Mouse (Mus musculus) ES-E14 (cell line): ENCODE data around the gene Riok2. TPM values are rescaled to one million over a fixed set of nuclear protein-coding genes. Genes with fewer than 3 reads are reported as not detected.

ENCODE experiments used
- DNase-seq: peaks from one replicate; pipeline ENCODE4 v3.0.0-alpha.2; 2013; ENCODE audit warnings: low read depth, low spot score
- H3K27ac ChIP-seq: 2 replicates; pipeline ENCODE4 v1.5.1; 2012; ENCODE audit warnings: low read depth, mild to moderate bottlenecking, low read length, moderate library complexity, mixed read lengths; ENCODE audit not compliant: poor library complexity, insufficient read depth, severe bottlenecking
- H3K36me3 ChIP-seq: 2 replicates; pipeline ENCODE4 v1.6.1; 2012; ENCODE audit warnings: mild to moderate bottlenecking, low read length, moderate library complexity, mixed read lengths; ENCODE audit not compliant: control insufficient read depth, poor library complexity, insufficient read depth, severe bottlenecking
- H3K4me1 ChIP-seq, 2 experiments: fragments of 150-350 bp in 1 of 2; sonication (generic) in 1 of 2; 2 replicates each; pipeline ENCODE4 v1.6.1; 2012; ENCODE audit warnings: low read length in 2 of 2, mild to moderate bottlenecking in 1 of 2, mixed read lengths in 1 of 2; ENCODE audit not compliant: control insufficient read depth in 2 of 2, insufficient read depth in 2 of 2, poor library complexity in 1 of 2
- H3K4me3 ChIP-seq, 2 experiments: fragments of 150-350 bp in 1 of 2; sonication (generic) in 1 of 2; 2 replicates each; pipeline ENCODE4 v1.5.1; 2012; ENCODE audit warnings: low read length in 2 of 2, low read depth in 1 of 2, mild to moderate bottlenecking in 1 of 2, mixed read lengths in 1 of 2; ENCODE audit not compliant: insufficient read depth in 1 of 2, poor library complexity in 1 of 2, severe bottlenecking in 1 of 2
- H3K9ac ChIP-seq: 2 replicates; pipeline ENCODE4 v1.6.1; 2012; ENCODE audit warnings: low read depth, mild to moderate bottlenecking, low read length, mixed read lengths; ENCODE audit not compliant: poor library complexity, insufficient read depth, severe bottlenecking
- H3K9me3 ChIP-seq: fragments of 150-350 bp; sonication (generic); 2 replicates; pipeline ENCODE4 v1.6.1; 2012; ENCODE audit warnings: low read depth, mild to moderate bottlenecking, low read length; ENCODE audit not compliant: control insufficient read depth, insufficient read depth
- CHD2 ChIP-seq: IDR thresholded peaks from 2 replicates; pipeline ENCODE4 v1.6.1; 2014; ENCODE audit warnings: mild to moderate bottlenecking, low read depth, low read length, inconsistent platforms
- HCFC1 ChIP-seq: IDR thresholded peaks from 2 replicates; pipeline ENCODE4 v1.6.1; 2012; ENCODE audit warnings: low read length, inconsistent platforms, borderline replicate concordance; ENCODE audit not compliant: insufficient read depth
- MAFK ChIP-seq: IDR thresholded peaks from 2 replicates; pipeline ENCODE4 v1.6.1; 2014; ENCODE audit warnings: mild to moderate bottlenecking, low read depth, low read length, inconsistent platforms; ENCODE audit not compliant: insufficient read depth
- ZC3H11A ChIP-seq: IDR thresholded peaks from 2 replicates; pipeline ENCODE4 v1.6.1; 2012; ENCODE audit warnings: low read depth, mild to moderate bottlenecking, inconsistent platforms, low read length, borderline replicate concordance
- ZNF384 ChIP-seq: IDR thresholded peaks from 2 replicates; pipeline ENCODE4 v1.6.1; 2012; ENCODE audit warnings: low read depth, low read length, inconsistent platforms
- in situ Hi-C, 2 experiments: fragments of 600-800 bp; cut with MboI; formaldehyde crosslinking; loops; one replicate each; pipeline ENCODE4 v1.15.1; 2025; ENCODE audit warnings: low sequenced_read_pairs in 2 of 2, inconsistent platforms in 1 of 2; ENCODE audit not compliant: unreplicated experiment in 2 of 2
- total RNA-seq: library from RNA; depleted of rRNA; stranded (reverse); fragments of 300-350 nt; gene quantifications from 2 replicates; pipeline ENCODE4 v1.2.3, GENCODE M21; 2012

Gene Riok2
- total RNA-seq, 1 experiment: 60.6 TPM

DNA sequence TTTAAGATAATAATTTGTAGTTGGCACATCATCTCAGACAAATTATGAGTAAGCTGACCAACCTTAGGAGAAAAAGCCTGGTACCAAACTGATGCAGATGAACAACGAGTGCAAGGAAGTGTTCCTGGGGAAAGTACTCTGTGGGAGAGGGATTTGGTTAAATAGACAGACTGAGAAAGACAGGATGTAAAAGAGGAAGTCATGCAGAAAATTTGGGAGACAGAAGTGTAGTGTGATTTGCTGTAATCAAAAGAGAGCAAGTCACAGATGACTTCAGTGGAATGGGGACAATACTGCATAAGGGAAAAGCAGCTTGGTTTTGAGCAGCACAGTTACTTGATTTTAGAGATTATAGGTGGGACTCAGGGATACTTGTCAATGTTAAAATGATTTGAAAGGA is 22.8 kb downstream of the Riok2 start:
- peaks cover 6% of the 10 kb centered on the region for H3K36me3 ChIP-seq
- no peak overlapping the region for H3K27ac ChIP-seq
- no peaks in the 10 kb centered on the region for H3K9me3 ChIP-seq
- in situ Hi-C loops: loop anchor here in 1 of 2 experiments (5.0 to 10.0 kb wide), 2 partner anchors 168 to 250 kb away; no protein-coding TSS in a partner anchor
- H3K4me3 ChIP-seq: no peak overlapping the region
- H3K9ac ChIP-seq: no peak overlapping the region
- no peak for TF ChIP-seq ZC3H11A
- no peak for TF ChIP-seq CHD2
- TF ChIP-seq HCFC1: no peak
- no peak for TF ChIP-seq MAFK
- no peak for TF ChIP-seq ZNF384
- H3K4me1 ChIP-seq: no peaks in the 10 kb centered on the region
- no peak for DNase-seq

DNA sequence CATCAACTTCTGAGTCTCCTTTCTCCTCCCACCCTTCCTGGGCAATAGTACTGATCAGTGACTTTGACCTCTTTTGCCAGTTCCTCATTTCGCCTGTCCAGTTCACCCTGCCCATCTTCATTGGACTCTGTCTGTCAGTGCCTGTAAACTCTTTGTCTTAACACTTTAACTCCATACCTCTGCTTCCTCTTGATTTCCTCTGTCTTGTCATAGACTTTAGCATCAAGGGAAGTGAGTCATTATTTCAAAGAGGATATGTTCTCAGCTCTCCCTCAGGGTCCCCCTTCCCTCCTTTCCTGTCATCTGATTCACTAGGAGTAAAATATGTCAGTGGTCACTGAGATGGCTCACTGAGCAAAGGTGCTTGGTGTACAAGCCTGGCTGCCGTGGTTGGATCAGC is 24.6 kb downstream of the Riok2 start:
- in situ Hi-C loops: loop anchor here in 1 of 2 experiments (5.0 to 10.0 kb wide), 2 partner anchors 166 to 249 kb away; no protein-coding TSS in a partner anchor
- H3K27ac ChIP-seq: no peak overlapping the region
- no peak for DNase-seq

DNA sequence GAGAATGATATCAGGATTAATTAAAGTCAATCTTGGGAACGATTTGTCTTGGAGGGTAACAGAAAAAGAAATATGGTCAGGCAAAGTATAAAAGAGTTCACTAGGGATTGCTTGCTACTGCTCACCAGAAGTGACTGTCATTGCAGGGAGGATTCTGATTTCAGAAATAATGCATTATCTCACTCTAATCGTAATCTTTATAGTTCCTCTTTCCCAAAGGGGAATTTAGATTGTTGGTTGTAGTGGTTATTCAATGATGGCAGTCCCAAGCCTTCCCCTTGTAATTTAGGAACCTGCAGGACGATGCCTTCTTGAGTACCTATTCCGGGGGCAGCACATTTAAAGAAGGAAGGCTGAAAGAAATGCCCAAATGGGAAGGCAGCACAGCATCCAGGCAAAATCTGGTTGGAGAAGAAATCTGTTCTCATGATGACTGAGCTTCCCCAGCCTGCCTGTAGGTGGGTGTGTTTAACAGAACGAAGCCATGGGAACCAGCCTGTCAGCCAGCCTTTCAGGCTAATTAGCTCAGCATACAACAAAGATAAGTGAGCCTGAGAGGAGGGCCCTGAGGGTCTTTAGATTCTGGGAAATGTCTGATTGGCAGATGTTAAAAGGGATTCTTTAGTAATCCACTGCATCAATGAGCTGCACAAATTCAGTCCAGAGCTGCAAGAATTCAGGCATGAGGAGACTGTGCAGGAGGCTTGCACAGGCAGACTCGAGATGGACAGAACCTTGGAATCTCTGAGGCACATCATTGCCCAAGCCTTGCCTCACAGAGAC is 28.3 kb downstream of the Riok2 start, which contains the start of gene Lix1:
Gene Lix1 (plus strand): TSS at position 451 of the 783 bp plus-strand sequence.
- DNase-seq: peak; percentile 57
- H3K27ac ChIP-seq: no peak within 1 kb of the TSS
- in situ Hi-C loops: no loop called here
- H3K9ac ChIP-seq: no peak within 1 kb of the TSS
- no peaks in the 10 kb centered on the region for H3K36me3 ChIP-seq
- TF ChIP-seq ZC3H11A: peak; percentile 58; the same call in 1 of the 2 replicates
- no peak for TF ChIP-seq CHD2
- no peak for TF ChIP-seq MAFK
- no peak for TF ChIP-seq ZNF384
- no peak for TF ChIP-seq HCFC1
- H3K9me3 ChIP-seq: no peaks in the 10 kb centered on the region
- H3K4me3 ChIP-seq: no peak within 1 kb of the TSS
- H3K4me1 ChIP-seq: peaks cover 0 to 2% of the 10 kb centered on the region in 2 experiments; a peak in 1 of 4 replicates

More for the DNA sequence above, 24.6 kb downstream of the Riok2 start:
- no peak overlapping the region for H3K9ac ChIP-seq
- no peaks in the 10 kb centered on the region for H3K9me3 ChIP-seq
- H3K36me3 ChIP-seq: peaks cover 2% of the 10 kb centered on the region; the same call in 1 of the 2 replicates
- H3K4me1 ChIP-seq: no peaks in the 10 kb centered on the region; a peak in 1 of 4 replicates
- H3K4me3 ChIP-seq: no peak overlapping the region
- TF ChIP-seq CHD2: no peak
- TF ChIP-seq ZC3H11A: no peak
- no peak for TF ChIP-seq MAFK
- no peak for TF ChIP-seq HCFC1
- TF ChIP-seq ZNF384: no peak

DNA sequence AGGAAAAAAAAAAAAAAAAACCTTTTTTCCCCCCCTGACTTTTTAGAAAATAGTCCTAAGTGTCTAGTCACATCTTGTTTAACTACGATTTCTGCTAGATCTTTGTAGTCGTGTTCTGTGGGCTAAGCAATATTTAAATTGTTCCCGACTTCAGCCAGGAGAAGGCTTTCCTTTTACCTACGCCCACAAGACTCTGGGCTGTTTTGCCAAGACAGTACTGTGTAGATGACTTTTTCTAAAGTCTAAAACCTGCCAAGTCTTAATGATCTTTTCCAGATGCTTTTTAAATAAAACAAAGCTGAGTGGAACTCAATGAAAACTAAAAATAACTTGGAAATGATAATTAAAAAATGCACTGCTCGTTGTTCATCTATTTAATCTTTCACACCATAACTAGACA is 28.9 kb downstream of the Riok2 start:
- H3K9me3 ChIP-seq: no peaks in the 10 kb centered on the region
- H3K4me3 ChIP-seq: no peak overlapping the region
- no peak overlapping the region for H3K9ac ChIP-seq

More for the DNA sequence above, 28.9 kb downstream of the Riok2 start:
- H3K4me1 ChIP-seq: peaks cover 0 to 2% of the 10 kb centered on the region in 2 experiments; a peak in 1 of 4 replicates
- H3K36me3 ChIP-seq: no peaks in the 10 kb centered on the region
- TF ChIP-seq CHD2 (no peak), ZC3H11A (no peak), MAFK (no peak), HCFC1 (no peak), ZNF384 (no peak)
- in situ Hi-C loops: no loop called here
- no peak for DNase-seq
- no peak overlapping the region for H3K27ac ChIP-seq
